Mouse (Mus musculus) heart, embryonic 12.5 days (tissue): ENCODE data around the gene Spata31d1a. TPM values are rescaled to one million over a fixed set of nuclear protein-coding genes. Genes with fewer than 3 reads are reported as not detected.
A peak's percentile ranks its signal among the peaks of the same experiment; 100 is the strongest.
"Not testable (repeated sequence)": the region's sequence is repeated elsewhere in the genome, so short reads cannot be mapped to it uniquely, and the experiment has no call there.

Experiments
- ATAC-seq: fragments of 200-750 bp; cut with Nextera tagmentation; 2 replicates; pipeline ENCODE4 v1.8.0; 2017; ENCODE audit warnings: moderate TSS enrichment, moderate library complexity; ENCODE audit not compliant: insufficient number of reproducible peaks, low FRiP score
- H3K27ac ChIP-seq: fragments of 300-500 bp; sonication (generic); 2 replicates; pipeline ENCODE4 v1.5.1; 2016; ENCODE audit warnings: mild to moderate bottlenecking, moderate library complexity; ENCODE audit not compliant: poor library complexity, severe bottlenecking
- H3K27me3 ChIP-seq: fragments of 300-500 bp; sonication (generic); replicated peaks from 2 replicates; pipeline ENCODE4 v1.6.1; 2016; ENCODE audit warnings: mild to moderate bottlenecking, moderate library complexity
- H3K36me3 ChIP-seq: fragments of 300-500 bp; sonication (generic); 2 replicates; pipeline ENCODE4 v1.6.1; 2016; ENCODE audit warnings: mild to moderate bottlenecking, moderate library complexity
- H3K4me1 ChIP-seq: fragments of 300-500 bp; sonication (generic); replicated peaks from 2 replicates; pipeline ENCODE4 v1.6.1; 2016; ENCODE audit warnings: mild to moderate bottlenecking
- H3K4me2 ChIP-seq: fragments of 300-500 bp; sonication (generic); 2 replicates; pipeline ENCODE4 v1.6.1; 2016; ENCODE audit warnings: mild to moderate bottlenecking, moderate library complexity
- H3K4me3 ChIP-seq: fragments of 300-500 bp; sonication (generic); 2 replicates; pipeline ENCODE4 v1.5.1; 2016; ENCODE audit warnings: mild to moderate bottlenecking
- H3K9ac ChIP-seq: fragments of 300-500 bp; sonication (generic); 2 replicates; pipeline ENCODE4 v1.6.1; 2016; ENCODE audit warnings: mild to moderate bottlenecking, moderate library complexity
- H3K9me3 ChIP-seq: fragments of 300-500 bp; sonication (generic); replicated peaks from 2 replicates; pipeline ENCODE4 v1.6.1; 2016; ENCODE audit warnings: mild to moderate bottlenecking, moderate library complexity
- WGBS: fragments of 180-500 bp; shearing (Covaris S2); methylation state at CpG from one replicate; pipeline ENCODE4 v1.1.7; 2016; 5-methylcytosine and 5-hydroxymethylcytosine counted together
- polyA plus RNA-seq: library from polyadenylated mRNA; unstranded; fragments of >200 nt; fragmentation: Nextera tagmentation; extraction: Ambion mirVana; gene quantifications from 2 replicates; pipeline ENCODE4 v1.2.1, GENCODE M21; 2016

Gene Spata31d1a
- polyA plus RNA-seq: not detected in 2 replicates

- Histone ChIP-seq H3K4me3 (no peak within 1 kb of the TSS), H3K9me3 (no peaks in the 10 kb centered on the region), H3K4me1 (no peaks in the 10 kb centered on the region), H3K27me3 (0 out of 2 replicates have a peak, but pooled peaks cover 9% of the 10 kb centered on the region), H3K27ac (no peak within 1 kb of the TSS), H3K36me3 (no peaks in the 10 kb centered on the region), H3K9ac (no peak within 1 kb of the TSS), H3K4me2 (no peak within 1 kb of the TSS)
- WGBS: 85% methylated on average over 15 of the region's 15 CpGs
- no peak for ATAC-seq
These were observed at the start of gene Spata31d1a for GRCm38 (mm10) chr13:59710230-59710629. Spata31d1a (minus strand) TSS chr13:59710330.

GRCm38 (mm10) chr13:59756906-59757305, 46.8 kb upstream of the Spata31d1a start:
- Histone ChIP-seq H3K36me3 (peaks cover 76% of the 10 kb centered on the region), H3K27ac (no peak overlapping the region)

GRCm38 (mm10) chr13:59750310-59750709, 40.2 kb upstream of the Spata31d1a start:
- ATAC-seq: no peak
- no peak overlapping the region for H3K4me3 ChIP-seq
- no peak overlapping the region for H3K9ac ChIP-seq
- H3K27ac ChIP-seq: no peak overlapping the region
- 60% methylated on average over 12 of the region's 12 CpGs for WGBS
- no peaks in the 10 kb centered on the region; the same call in 1 of the 2 replicates for H3K9me3 ChIP-seq
- peaks cover 18% of the 10 kb centered on the region for H3K36me3 ChIP-seq
- no peaks in the 10 kb centered on the region for H3K27me3 ChIP-seq
- no peak overlapping the region for H3K4me2 ChIP-seq
- H3K4me1 ChIP-seq: 0 out of 2 replicates have a peak, but pooled peaks cover 2% of the 10 kb centered on the region

More at GRCm38 (mm10) chr13:59756906-59757305, 46.8 kb upstream of the Spata31d1a start:
- Histone ChIP-seq H3K4me2 (no peak overlapping the region), H3K9ac (no peak overlapping the region), H3K4me3 (no peak overlapping the region), H3K27me3 (no peaks in the 10 kb centered on the region), H3K9me3 (no peaks in the 10 kb centered on the region; the same call in 1 of the 2 replicates), H3K4me1 (peaks cover 22% of the 10 kb centered on the region)
- no peak for ATAC-seq
- WGBS: 78% methylated on average over 7 of the region's 7 CpGs

GRCm38 (mm10) chr13:59746711-59747110, 36.6 kb upstream of the Spata31d1a start, which contains the start of gene 1700014D04Rik:
1700014D04Rik (minus strand) TSS chr13:59746752.
- H3K4me1 ChIP-seq: 0 out of 2 replicates have a peak, but pooled peaks cover 3% of the 10 kb centered on the region
- 76% methylated on average over 9 of the region's 9 CpGs for WGBS
- no peak within 1 kb of the TSS for H3K27ac ChIP-seq
- H3K36me3 ChIP-seq: no peaks in the 10 kb centered on the region
- H3K4me2 ChIP-seq: no peak within 1 kb of the TSS
- no peaks in the 10 kb centered on the region for H3K9me3 ChIP-seq
- ATAC-seq: no peak
- no peaks in the 10 kb centered on the region for H3K27me3 ChIP-seq
- no peak within 1 kb of the TSS for H3K4me3 ChIP-seq
- H3K9ac ChIP-seq: no peak within 1 kb of the TSS

GRCm38 (mm10) chr13:59746164-59746563, 36.0 kb upstream of the Spata31d1a start:
- H3K27me3 ChIP-seq: no peaks in the 10 kb centered on the region
- H3K4me1 ChIP-seq: 0 out of 2 replicates have a peak, but pooled peaks cover 3% of the 10 kb centered on the region
- no peak overlapping the region for H3K27ac ChIP-seq
- H3K9me3 ChIP-seq: no peaks in the 10 kb centered on the region
- no peak overlapping the region for H3K4me2 ChIP-seq
- 0 out of 2 replicates have a peak, but pooled peaks have one; percentile 34 for ATAC-seq
- no peak overlapping the region for H3K9ac ChIP-seq
- WGBS: 70% methylated on average over 6 of the region's 6 CpGs
- H3K4me3 ChIP-seq: no peak overlapping the region
- no peaks in the 10 kb centered on the region for H3K36me3 ChIP-seq

DNA sequence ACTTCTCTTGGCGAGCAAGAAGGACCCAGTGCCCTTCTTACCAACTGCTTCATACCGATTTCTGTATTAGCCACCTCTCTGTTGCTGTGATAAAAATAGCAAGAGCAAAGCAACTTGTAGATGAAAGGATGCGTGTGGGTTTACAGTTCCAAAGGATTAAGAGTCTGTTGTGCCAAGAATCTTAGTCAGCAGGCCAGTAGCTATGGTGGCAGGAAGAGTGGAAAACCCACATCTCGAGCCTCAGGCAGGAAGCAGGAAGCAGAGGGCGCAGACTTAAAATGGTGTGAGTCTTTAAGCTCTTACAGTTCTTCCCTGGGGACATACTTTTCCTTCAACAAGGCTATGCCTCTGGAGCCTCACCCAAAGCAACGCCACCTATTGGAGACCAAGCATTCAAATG, 35.3 kb upstream of the Spata31d1a start:
- Histone ChIP-seq H3K4me1 (0 out of 2 replicates have a peak, but pooled peaks cover 3% of the 10 kb centered on the region), H3K36me3 (no peaks in the 10 kb centered on the region), H3K27me3 (no peaks in the 10 kb centered on the region), H3K27ac (no peak overlapping the region), H3K4me2 (no peak overlapping the region), H3K4me3 (no peak overlapping the region), H3K9me3 (no peaks in the 10 kb centered on the region), H3K9ac (no peak overlapping the region)
- 72% methylated on average over 6 of the region's 6 CpGs for WGBS
- no peak for ATAC-seq

DNA sequence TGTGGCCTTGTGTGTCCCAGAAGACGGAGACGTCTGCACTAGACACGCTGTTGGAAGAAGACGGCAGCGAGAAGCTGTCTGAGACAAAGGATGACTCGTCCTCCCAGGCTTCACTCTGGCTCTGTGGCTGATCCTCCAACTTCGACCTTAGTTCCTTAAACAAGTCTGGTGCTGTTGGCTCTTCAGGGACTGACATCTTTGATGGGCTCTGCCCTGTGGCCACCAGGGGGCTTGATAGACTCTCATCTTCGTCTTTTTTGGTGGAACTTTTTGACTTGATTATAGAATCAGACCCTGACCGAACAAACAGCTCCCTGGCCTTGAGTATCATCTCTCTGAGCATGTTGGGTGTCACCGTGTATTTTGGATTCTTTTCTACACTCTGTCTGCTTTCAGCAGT, 31.6 kb upstream of the Spata31d1a start:
- Histone ChIP-seq H3K4me2 (no peak overlapping the region), H3K9ac (no peak overlapping the region), H3K27me3 (no peaks in the 10 kb centered on the region), H3K27ac (no peak overlapping the region), H3K9me3 (no peaks in the 10 kb centered on the region), H3K36me3 (no peaks in the 10 kb centered on the region), H3K4me3 (no peak overlapping the region), H3K4me1 (0 out of 2 replicates have a peak, but pooled peaks cover 3% of the 10 kb centered on the region)
- WGBS: 67% methylated on average over 10 of the region's 10 CpGs
- no peak for ATAC-seq

- Histone ChIP-seq H3K36me3 (no peaks in the 10 kb centered on the region), H3K4me2 (no peak overlapping the region), H3K9ac (no peak overlapping the region), H3K4me3 (no peak overlapping the region), H3K4me1 (0 out of 2 replicates have a peak, but pooled peaks cover 3% of the 10 kb centered on the region), H3K27ac (no peak overlapping the region), H3K27me3 (no peaks in the 10 kb centered on the region), H3K9me3 (no peaks in the 10 kb centered on the region)
- 75% methylated on average over 11 of the region's 11 CpGs for WGBS
- no peak for ATAC-seq
These were observed 31.0 kb upstream of the Spata31d1a start for GRCm38 (mm10) chr13:59741096-59741495.

GRCm38 (mm10) chr13:59739397-59739796, 29.3 kb upstream of the Spata31d1a start:
- H3K36me3 ChIP-seq: no peaks in the 10 kb centered on the region
- no peak overlapping the region for H3K27ac ChIP-seq
- H3K4me3 ChIP-seq: no peak overlapping the region
- H3K4me1 ChIP-seq: no peaks in the 10 kb centered on the region
- H3K4me2 ChIP-seq: no peak overlapping the region
- no peaks in the 10 kb centered on the region for H3K9me3 ChIP-seq
- no peaks in the 10 kb centered on the region for H3K27me3 ChIP-seq
- WGBS: 83% methylated on average over 4 of the region's 4 CpGs
- no peak for ATAC-seq
- no peak overlapping the region for H3K9ac ChIP-seq

DNA sequence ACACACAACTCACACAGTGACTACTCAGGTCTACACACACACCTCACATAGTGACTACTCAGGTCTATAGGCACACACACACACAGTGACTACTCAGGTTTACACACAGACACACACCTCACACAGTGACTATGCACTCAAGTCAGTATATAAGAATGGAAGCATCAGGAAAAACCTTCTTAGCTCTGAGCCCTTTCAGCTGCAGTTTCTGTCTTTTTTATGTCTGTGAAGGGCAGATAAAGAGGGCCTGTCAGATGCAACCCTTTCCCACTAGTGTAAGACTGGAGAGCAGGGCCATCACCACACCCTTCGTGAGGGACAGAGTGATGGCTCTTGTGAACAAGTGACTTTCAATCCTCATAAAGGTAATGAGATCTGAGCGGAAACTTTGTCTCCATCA, 28.3 kb upstream of the Spata31d1a start:
- H3K27ac ChIP-seq: no peak overlapping the region
- 77% methylated on average over 2 of the region's 2 CpGs for WGBS
- no peak overlapping the region for H3K4me3 ChIP-seq
- no peak overlapping the region for H3K9ac ChIP-seq
- no peak overlapping the region for H3K4me2 ChIP-seq
- H3K9me3 ChIP-seq: no peaks in the 10 kb centered on the region
- no peaks in the 10 kb centered on the region for H3K4me1 ChIP-seq
- no peaks in the 10 kb centered on the region for H3K36me3 ChIP-seq
- no peaks in the 10 kb centered on the region for H3K27me3 ChIP-seq
- ATAC-seq: peak; percentile 66; the same call in 1 of the 2 replicates

GRCm38 (mm10) chr13:59735190-59735589, 25.1 kb upstream of the Spata31d1a start:
- Histone ChIP-seq H3K4me1 (no peaks in the 10 kb centered on the region), H3K4me2 (no peak overlapping the region), H3K9ac (no peak overlapping the region), H3K9me3 (no peaks in the 10 kb centered on the region), H3K36me3 (no peaks in the 10 kb centered on the region), H3K4me3 (no peak overlapping the region), H3K27ac (no peak overlapping the region), H3K27me3 (no peaks in the 10 kb centered on the region)
- no peak for ATAC-seq
- WGBS: 27% methylated on average over 3 of the region's 3 CpGs

- H3K9me3 ChIP-seq, H3K27ac ChIP-seq, H3K4me2 ChIP-seq, H3K4me1 ChIP-seq, H3K4me3 ChIP-seq, H3K9ac ChIP-seq, ATAC-seq, H3K36me3 ChIP-seq, H3K27me3 ChIP-seq: not testable (repeated sequence)
- 29% methylated on average over 6 of the region's 6 CpGs for WGBS
These were observed 24.2 kb upstream of the Spata31d1a start for GRCm38 (mm10) chr13:59734347-59734746.
